Mouse (Mus musculus) thymus, postnatal 36 days (tissue): ENCODE results near the gene Rnf223.

Experiments used
- DNase-seq, 2 experiments: peaks; one replicate each; pipeline ENCODE4 v3.0.0; 2022; ENCODE audit warnings: mixed read lengths in 2 of 2

Rnf223 gene

DNA sequence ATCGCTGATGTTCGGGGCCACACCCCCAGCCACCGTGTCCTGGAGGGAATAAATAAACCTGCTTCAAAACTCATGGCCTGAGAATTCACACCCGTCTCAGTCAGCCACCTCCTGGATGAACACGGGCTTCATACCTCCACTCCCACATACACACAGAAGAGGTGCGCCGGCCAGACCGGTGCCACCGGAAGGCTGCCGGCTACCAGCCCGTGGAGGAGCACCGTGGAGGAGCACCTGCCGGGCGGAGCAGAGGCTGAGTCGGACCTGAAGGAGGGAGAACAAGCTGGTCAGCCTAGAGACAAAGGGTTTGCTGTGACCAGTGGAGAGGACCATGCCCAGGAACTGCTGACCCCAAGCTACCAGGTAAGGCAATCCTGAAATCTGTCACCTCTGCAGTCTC is at the start of gene Rnf223:
Gene Rnf223, plus strand, starts transcription at position 78 of the 400 bp plus-strand sequence.
- DNase-seq = no peak

DNA sequence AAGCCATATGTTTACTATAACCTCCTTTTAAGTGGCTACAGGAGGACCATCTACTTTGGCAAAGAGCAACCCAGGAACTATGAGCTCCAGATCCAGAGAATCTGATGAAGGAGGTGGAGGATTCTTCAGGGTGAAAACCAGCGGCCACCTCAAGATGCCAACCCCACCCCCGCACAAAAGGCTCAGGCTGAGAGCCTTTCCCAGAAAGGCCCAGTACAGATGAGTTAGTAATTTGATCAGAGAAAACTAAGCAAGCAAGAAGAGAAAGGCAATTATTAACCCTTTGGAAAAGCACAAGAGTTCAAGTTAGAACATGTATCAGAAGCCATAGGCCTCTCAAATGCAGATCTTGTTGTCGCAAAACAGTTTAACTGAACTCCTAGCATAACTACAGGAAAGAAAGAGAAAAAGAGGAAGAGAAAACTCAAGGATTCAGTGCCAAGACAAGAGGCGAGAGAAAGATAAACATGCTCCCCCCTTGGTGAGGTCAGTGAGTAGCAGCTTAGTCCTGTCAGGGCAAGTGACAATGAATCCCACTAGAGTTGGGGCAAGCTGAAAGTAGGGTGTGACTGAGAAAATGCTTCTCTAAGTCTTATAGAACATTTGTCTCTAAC is 47.6 kb upstream of the Rnf223 start:
- DNase-seq = no peak

DNA sequence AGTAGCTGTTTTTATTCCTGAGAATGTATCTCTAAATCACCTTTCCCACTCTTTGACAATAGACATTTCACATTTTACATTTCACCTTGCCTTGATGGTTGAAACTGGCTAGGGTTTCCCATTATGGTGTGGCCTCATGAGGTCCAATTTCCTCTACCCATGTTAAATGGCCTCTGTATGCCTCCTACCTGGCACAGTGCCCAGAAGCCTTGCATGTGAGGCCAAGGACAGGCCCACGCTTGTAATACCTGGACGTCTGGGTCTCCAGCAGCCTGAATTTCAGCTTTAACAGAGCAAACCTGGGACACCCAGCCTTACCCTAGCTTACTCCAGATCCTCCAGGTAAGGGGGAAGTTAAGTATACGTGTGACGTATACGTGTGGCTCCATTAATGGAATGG is 47.0 kb upstream of the Rnf223 start:
- no peak for DNase-seq

DNA sequence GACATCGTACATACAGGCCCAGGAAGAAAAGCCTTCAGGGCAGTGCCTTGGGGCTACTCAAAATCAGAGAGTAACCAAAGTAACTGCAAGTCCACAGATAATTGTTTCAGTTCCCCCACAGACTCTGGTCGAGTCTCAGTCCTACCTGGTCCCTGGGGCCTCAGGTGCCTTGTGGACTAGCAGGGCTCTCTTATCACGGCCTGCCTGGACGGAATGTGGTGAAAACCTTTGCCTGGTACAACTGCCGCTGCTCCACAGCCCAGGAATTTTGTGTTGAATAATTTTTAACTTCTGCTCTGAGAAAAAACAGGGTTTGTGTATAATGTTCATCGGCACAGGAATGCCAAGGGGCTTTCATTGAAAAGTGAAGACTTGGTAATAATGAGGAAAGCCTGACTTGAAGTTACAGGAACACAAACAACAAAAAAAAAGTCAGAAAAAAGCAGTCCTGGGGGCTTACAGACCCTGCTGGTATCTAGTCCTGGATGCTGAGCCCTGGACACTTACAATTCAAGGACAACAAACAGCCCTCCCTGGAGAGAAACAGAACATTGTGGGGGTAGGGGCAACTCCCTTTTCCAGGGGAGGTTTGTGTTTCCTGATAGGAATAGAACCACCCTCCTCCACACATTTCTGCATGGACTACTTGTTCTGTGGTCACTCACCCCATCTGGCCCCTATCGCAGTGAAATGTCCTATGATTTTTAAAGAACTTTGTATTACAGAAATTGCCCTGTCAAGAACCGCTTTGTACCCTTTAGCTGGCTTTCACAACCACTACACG is 46.0 kb upstream of the Rnf223 start:
- no peak for DNase-seq

DNA sequence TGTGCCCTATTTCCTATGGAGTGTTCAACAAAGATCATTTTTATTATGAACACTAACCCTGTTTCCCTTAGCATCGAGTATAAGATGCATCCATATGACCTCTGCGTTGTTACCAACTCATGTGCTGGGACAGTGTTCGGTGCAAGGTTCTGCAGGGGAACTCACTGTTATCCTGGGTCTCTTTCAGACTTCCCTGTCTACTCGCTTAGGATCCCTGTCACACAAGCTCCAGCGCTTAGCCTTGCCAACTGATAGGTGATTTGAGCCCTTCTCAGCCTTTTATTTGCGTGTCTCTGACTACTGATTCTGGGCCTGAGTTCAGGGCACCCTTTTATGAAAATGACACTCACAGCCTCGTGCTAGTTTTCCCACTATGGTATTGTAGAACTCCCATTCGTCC is 45.1 kb upstream of the Rnf223 start:
- no peak for DNase-seq

DNA sequence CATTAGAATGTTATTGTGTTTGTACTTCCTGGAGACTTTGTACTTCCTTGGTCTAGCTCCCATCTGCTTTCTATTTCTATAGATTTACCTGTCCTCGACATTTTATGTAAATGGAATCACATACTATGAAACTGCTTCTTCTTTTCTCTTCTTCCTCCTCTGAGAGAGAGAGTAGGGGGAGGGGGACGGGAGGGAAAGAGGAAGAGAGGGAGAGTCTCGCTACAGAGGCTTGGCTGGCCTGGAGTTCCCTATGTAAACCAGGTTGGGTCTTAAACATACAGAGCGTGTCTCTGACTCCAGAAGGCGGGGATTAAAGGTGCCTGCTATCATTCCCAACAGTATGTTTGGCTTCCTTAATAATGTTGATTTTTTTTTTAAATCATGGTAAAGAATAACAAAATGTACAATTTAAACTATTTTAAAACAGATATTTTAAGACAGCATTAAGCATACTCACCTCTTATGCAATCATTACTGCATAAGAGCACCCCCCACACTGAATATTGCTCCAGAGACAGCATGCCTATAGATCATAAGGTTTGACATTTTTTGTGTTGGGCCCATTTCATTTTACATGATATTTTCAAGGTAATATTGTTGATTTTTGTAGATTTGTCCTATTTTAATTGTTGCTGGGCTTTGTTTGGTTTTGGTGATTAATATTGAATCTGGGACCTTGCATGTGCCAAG is 42.8 kb upstream of the Rnf223 start:
- DNase-seq = no peak

DNA sequence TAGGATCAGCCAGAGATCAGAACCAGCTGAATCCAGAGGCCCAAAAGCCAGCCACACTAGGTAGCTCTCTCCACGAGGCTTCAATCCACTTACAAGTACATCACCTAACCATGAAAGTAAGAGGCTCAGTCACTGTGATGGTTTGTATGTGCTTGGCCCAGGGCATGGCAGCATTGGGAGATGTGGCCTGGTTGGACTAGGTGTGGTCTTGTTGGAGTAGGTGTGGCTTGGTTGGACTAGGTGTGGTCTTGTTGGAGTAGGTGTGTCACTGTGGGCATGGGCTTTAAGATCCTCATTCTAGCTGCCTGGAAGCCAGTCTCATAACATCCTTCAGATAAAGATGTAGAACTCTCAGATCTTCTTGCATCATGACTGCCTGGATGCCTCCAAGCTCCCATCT is 39.1 kb upstream of the Rnf223 start:
- no peak for DNase-seq

DNA sequence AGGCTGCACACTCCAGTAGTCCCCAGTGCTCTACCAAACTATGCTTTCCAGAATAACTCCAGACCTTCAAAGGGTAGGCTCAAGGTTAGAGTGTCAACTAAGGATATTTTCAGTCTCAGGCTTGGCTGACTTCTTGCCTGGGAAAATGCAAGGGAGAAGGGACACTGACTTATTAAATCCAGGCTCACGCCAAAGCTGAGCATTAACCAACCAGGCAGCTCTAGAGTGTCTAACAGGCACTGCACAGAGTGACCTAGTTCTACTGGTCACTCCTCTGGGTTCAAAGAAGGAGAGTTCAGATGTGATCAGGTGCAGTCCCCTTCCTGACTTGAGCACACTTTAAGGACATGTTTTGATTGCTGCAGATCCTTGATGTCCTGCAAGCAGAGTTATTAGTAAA is 37.5 kb upstream of the Rnf223 start:
- DNase-seq = no peak

DNA sequence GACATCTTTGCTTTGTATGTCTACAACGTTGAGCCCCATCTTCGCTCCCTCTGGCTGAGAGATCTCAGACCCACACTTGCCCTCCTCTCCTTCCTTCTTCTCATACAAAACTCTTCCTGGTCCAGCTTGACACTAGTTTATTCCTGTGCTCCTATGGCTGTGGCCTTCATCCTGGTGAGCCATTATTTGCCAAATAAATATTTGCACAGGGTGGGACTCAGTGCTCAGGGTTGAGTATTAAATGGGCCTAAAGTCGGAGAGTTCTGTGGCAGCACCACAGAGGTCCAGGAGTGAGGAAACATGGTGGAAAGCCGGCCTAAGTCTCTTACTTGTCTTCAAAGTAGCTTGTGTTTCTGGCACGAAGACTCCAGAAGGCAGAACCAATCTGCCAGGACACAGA is 36.6 kb upstream of the Rnf223 start:
- DNase-seq = no peak

DNA sequence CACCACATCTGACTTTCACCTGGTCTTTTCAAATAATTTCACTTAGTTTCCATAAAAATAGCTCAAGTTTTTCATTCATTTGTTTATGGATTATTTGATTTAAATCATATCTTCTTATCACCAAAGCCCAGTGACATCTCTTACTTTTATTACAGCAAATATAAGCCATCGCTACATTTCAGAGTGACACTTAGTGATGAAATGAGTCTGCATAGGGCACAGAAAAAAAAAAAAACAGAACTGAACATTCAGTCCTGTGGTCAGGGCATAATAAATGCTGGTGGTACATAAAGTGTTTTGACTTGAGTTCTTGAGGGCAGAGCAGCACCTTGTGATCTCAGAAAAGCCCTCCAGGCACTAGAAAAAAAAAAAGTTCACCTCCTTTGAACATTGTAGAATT is 34.1 kb upstream of the Rnf223 start:
- no peak for DNase-seq

DNA sequence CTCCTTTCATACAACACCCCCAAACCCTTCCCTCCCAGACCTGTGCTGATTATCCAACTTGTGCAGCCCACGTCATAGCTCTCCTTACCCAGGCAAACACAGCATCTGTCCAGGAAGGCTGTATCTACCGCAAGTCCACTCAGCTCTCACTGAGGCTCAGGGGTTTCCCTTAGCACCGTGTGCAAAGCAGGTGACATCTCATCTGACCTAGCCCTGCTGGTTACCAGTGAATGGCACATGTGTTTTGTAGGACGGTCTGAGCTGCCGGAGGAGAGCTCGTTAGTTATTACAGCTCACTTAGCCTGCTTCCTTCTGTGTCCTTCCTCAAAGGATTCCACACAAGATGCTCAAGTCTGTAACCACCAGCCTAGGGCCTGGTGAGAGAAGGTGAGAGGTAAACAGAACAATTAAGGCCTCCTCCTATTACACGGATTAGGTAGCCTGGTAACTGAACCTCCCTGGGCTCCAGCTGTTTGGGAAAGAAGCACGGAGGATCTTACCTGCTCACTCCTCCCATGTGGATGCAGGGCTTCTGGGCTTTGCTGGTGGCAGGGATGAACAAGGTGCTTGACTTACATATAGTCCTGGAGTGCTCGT is 32.4 kb upstream of the Rnf223 start:
- DNase-seq = no peak

DNA sequence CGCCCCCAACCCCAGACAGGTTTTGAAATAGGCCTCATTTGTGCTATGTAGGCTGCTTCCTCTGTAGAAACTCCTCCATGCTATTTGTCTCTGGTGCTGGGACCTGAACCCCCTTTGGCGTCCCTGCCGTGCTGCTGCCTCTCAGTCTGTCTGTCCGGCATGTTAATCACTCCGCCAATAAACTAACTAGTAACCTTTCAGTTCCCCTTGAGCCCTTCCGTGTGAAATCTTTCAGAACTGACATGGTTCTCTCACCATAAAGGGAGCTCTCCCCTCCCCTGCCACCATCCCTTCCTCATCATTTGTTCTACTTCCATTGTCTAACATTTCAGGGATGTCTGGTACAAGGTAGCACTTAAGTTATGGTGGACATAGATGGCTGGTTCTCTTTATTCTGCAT is 30.9 kb upstream of the Rnf223 start:
- DNase-seq = no peak

DNA sequence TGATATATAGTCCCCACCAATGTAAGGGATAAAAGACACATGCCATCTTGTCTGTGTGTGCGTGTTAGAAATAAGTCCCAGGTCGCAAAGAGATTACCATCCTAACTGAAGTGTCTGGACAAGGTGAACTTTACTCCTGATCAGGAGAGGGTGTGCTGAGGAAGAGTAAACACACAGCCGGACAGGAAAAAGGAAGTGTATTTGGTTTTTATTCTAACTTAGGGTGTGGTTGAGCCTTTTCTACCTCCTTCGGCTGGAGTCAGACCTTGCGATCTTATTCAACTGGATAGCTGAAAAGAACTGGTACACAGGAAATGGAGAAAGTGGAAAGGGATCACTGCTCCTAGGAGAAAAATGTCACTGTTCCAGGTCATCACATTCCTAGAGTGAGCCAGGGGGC is 29.8 kb upstream of the Rnf223 start:
- DNase-seq = no peak

DNA sequence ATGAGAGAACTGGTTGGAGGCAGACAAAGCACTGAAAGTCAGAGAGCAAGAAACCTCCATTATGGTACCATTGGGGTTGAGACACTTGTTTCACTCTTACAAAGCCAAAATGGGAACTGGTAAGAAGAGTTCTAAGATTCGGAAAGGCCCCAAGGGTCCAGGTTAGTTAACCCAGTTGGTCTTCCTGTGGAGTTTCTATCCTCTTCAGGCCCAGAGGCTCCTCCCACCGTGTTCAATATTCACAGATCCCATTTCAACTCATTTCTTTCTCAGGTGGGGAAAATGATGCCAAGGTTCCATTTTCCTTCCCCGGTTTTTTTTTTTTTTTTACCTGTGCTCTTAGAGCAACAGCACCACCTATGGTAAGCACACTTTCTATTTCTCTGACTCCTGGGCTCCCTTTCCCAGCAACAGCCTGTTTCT is 28.8 kb upstream of the Rnf223 start:
- DNase-seq = no peak

DNA sequence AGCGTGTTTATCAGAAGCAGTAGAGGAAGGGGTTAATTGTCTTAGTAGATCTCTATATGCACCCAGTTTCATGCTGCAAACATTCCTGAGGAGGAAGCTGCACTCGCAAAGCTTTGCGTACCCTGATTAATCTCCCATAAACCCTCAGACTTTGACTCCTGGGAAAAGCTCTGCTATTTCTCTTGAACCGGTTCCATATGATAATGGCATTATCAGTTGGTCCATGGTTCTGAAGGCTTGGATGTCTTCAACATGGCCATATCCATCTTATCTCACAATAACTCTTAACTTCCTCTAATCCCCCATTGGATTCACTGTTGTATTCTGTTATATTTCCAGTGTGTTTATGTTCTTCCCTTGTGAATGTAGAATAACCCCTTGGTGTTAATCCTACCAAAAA is 27.0 kb upstream of the Rnf223 start:
- no peak for DNase-seq

DNA sequence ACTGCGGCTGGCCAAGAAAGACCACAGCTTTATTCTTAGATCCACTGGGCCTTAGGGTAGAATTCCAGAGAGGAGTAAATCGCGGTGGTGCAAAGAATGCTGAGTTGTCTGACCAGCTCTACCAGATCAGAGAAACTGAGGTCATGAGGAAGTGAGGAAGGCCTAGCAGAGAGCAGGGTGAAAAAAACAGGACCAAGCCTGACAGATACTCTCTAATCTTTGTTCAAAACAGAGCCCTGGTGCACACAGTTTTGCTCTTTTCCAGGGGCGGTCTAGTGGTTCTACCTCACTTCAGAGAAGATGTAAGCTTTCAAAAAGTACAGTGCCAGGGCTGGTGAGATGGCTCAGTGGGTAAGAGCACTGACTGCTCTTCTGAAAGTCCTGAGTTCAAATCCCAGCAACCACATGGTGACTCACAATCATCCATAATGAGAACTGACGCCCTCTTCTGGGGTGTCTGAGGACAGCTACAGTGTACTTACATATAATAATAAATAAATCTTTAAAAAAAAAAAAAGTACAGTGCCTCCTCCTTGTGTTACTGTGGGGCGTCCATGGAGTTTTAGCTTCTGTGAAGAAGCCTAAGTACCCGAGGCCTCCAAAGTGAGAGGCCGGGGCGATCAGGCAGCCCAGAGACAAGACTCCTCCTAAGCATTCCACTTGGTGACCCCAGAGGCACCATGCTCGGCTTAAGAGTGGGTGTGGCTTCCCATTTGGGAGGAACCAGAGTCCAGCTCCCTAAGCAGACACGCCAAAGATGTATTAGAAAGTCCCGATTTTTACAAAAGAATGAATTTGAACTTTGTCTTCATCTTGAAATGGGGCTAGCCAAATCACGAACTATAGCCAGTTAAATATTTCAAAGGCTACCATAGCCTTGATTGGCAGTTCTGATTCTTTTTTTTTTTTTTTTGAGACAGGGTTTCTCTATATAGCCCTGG is 21.4 kb upstream of the Rnf223 start:
- DNase-seq = peak; percentile 16 to 38

DNA sequence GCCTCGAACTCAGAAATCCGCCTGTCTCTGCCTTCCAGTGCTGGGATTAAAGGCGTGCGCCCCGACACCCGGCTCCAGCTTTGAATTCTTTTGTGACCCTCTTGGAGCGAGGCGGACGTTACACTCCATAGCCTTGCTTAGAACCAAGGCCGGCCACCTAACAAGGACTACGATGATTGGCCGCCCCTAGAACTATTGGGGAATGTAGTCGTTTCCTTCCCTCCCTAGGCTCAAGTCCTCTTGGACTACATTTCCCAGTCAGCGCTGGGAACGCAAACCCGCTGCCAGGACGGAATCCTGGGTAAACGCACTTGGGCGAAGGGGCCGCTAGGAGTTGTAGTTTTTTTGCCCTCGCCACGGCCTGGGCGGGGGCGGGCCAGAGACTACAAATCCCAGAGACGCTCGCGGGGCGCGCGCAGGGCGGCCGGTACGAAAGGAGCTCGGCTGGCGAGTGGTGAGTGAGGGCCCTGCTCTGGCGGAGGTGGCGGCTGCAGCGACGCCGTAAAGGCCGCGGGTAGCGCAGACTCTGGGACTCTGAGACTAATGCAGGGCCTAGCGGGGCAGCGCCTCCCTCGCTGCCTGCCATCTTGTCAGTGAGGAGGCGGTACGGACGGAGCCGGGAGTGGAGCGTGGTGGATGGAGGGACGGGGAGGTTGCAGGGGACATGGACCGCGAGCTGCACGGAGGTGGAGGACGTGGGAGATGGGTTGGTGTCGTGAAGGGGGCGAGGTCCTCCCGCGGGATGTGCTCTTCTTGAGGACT is 20.6 kb upstream of the Rnf223 start, which contains the start of gene 9430015G10Rik:
Gene 9430015G10Rik, plus strand, starts transcription at position 413 of the 762 bp plus-strand sequence.
- peak; percentile 96 to 98 for DNase-seq

DNA sequence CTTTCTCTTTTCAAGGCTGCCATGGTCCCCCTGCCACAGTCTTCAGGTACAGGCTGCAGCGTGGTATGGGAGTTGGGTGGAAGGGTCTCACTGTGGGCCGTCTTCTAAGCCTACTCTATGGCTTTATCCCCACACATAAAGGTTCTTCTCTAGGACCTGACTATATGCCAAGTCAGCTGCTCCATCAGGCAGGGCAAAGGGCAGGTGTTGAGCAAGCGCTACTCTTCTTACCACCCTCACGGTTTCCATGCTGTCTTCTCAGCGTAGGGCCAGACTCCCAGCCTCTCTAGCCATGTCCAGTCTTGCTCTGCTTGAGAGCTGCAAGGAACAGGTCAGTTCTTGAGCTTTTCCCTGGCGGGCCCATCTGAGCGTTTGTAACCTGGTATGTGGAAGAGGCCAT is 6.2 kb upstream of the Rnf223 start:
- no peak for DNase-seq

DNA sequence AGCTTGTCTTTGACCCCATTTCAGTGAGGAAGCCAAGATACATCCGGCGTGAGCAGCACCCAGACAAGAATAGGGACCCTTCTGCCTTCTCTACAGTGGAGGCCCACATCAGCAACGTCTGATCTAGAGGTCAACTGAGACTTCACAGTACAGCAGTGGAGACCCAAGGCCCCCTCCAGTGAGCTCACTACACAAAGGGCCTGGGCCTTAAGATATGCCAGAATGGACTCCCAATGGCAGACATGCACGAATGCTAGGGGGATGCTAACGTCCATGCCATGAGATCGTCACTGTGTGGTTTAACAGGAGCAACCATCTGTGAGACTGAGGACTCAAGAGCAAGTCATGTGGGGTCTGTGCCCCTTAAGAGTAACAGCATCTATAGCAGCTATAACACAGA is 4.9 kb upstream of the Rnf223 start:
- no peak for DNase-seq

DNA sequence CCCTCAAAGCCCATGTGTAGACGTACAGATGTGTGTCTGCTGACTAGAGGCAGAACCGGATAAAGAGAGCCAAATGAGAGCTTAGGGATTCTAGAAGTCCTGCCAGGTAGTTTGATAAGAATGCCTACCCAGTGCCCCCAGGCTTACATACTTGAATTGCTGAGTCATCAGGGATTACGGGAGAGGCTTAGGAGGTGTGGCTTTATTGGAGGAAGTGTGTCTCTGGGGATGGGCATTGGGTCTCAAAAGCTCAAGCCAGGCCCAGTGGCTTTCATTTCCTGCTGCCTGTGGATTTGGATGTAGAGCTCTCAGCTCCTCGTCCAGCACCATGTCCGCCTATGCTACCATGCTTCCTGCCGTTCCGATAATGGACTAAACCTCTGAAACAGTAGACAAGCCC is 3.5 kb upstream of the Rnf223 start:
- no peak for DNase-seq

DNA sequence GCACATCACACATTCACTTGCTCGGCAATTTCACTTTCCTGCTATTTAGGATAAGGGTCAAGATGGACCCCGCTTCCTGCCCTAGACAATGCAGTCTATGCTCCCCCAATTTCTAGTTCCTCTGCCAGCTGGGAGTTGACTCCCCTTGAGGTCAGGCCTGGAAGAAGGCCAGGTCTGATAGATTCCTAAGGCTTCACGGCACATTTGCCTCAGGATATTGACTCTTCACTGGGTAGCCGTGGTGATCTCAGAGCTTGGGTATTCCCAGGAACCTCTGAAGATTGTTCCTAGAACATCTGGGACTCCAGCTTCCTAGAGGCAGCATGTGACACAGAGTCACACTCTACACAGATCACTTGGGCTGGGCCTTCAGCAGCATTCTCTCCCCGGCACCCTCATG is 1.6 kb upstream of the Rnf223 start:
- DNase-seq = no peak

DNA sequence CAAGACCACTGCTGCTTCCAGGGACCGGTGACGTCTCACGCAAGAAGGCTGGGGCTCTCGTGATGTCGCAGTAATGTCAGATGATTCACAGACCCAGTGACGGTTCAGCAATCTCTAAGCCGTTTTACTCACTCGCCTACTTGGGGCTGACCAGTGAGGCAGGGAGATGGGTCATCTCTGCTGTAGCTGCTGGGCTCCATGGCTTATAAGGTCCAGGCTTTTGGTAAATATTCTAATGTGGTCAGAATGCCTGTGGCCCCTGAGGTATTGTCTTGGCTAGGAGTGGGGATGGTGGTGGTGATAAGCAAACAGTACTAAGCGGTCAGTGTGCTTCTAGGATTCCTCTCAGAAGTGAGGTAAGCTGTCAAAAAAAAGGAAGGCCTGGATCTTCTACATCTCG is 627 bp downstream of the Rnf223 start:
- DNase-seq = no peak
